Mouse (Mus musculus) C2C12 (cell line): ENCODE measurements at regions not wholly inside any gene's neighbourhood (a gene's known extent, or its start where the extent isn't known, plus 50 kb on each side); places are given as distances from the start of the nearest gene placed in this dataset.
A peak's percentile ranks its signal among the peaks of the same experiment; 100 is the strongest.

Experiments used
- H3K27me3 ChIP-seq: one replicate; pipeline ENCODE4 v1.6.1; 2011; ENCODE audit not compliant: control insufficient read depth, insufficient read depth, insufficient read length
- H3K36me3 ChIP-seq: one replicate; pipeline ENCODE4 v1.6.1; 2011; ENCODE audit not compliant: control insufficient read depth, insufficient read depth
- H3K4me3 ChIP-seq: one replicate; pipeline ENCODE4 v1.5.1; 2011; ENCODE audit warnings: mild to moderate bottlenecking, control low read depth; ENCODE audit not compliant: poor library complexity, insufficient read depth, severe bottlenecking
- H3K79me2 ChIP-seq: one replicate; pipeline ENCODE4 v1.6.1; 2011; ENCODE audit not compliant: control insufficient read depth, insufficient read depth
- H3K79me3 ChIP-seq: one replicate; pipeline ENCODE4 v1.6.1; 2011; ENCODE audit warnings: low read depth, control low read depth
- H3ac ChIP-seq: one replicate; pipeline ENCODE3; 2011; ENCODE audit warnings: low read depth; ENCODE audit not compliant: control insufficient read depth, insufficient read length
- CEBPB ChIP-seq: IDR thresholded peaks from one replicate; pipeline ENCODE4 v1.6.1; 2011; ENCODE audit warnings: low read depth, mild to moderate bottlenecking, control low read depth, moderate library complexity
- CTCF ChIP-seq: IDR thresholded peaks from one replicate; pipeline ENCODE4 v1.5.1; 2011; ENCODE audit not compliant: control insufficient read depth, insufficient read depth, insufficient read length
- FOSL1 ChIP-seq: IDR thresholded peaks from one replicate; pipeline ENCODE4 v1.8.0; 2011; ENCODE audit warnings: mild to moderate bottlenecking, low read length; ENCODE audit not compliant: poor library complexity, insufficient read depth, severe bottlenecking
- MAX ChIP-seq: IDR thresholded peaks from one replicate; pipeline ENCODE4 v1.6.1; 2011; ENCODE audit warnings: mild to moderate bottlenecking, control low read depth
- MYOD1 ChIP-seq: IDR thresholded peaks from one replicate; pipeline ENCODE4 v1.6.1; 2011; ENCODE audit warnings: low read depth; ENCODE audit not compliant: control insufficient read depth, insufficient read length
- MYOG ChIP-seq: IDR thresholded peaks from one replicate; pipeline ENCODE4 v1.6.1; 2011; ENCODE audit not compliant: control insufficient read depth, insufficient read length; ENCODE audit errors: extremely low read depth
- USF1 ChIP-seq: IDR thresholded peaks from one replicate; pipeline ENCODE4 v1.6.1; 2011; ENCODE audit warnings: low read depth, mild to moderate bottlenecking, control low read depth, moderate library complexity

DNA sequence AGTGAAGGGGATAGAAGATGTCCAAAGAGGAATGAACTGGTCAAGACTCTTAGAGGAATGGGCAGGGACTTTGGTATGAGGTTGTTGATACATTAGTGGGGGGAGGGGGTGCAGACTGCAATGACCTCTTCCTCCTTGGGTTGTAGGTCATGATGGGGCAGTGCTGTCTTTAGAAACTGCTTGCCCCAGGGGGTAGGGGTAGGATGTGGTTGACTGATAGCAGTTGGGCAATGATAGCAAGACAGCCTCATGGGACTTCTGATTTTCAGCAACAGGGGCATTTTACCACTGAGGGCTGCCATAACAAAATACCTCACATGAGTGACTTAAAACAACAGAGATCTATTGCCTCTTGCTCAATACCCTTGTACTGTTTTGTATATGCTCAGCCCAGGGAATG is 63.5 kb upstream of the 1700017B05Rik start:
- Histone ChIP-seq H3ac (no peak overlapping the region), H3K36me3 (no peaks in the 10 kb centered on the region), H3K4me3 (no peak overlapping the region), H3K79me3 (no peaks in the 10 kb centered on the region), H3K27me3 (no peaks in the 10 kb centered on the region), H3K79me2 (no peaks in the 10 kb centered on the region)
- TF ChIP-seq MAX (no peak), CEBPB (peak; percentile 49)

DNA sequence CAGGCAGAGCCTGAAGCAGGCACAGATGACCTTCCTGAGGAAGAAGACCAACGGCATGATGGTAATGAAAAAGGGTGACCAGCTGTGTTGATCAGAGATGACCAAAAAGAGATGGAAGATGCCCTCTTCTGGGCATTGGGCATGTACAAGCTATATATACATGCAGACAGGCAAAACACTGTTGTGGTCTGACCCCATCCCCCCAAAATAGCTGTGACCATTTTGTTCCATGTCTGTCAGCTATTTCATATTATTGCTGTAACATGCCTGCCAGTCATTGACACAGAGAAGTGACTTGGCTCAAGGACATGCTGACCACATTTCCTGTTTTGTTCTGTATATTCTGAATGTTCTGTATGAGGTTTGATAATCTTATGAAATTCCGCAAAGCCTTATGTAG is 56.6 kb upstream of the 1700017B05Rik start:
- no peak overlapping the region for H3K4me3 ChIP-seq
- no peaks in the 10 kb centered on the region for H3K36me3 ChIP-seq
- H3K79me3 ChIP-seq: no peaks in the 10 kb centered on the region
- TF ChIP-seq USF1 (no peak), MYOD1 (no peak), CEBPB (no peak), CTCF (no peak), FOSL1 (no peak), MYOG (no peak), MAX (no peak)
- H3K79me2 ChIP-seq: no peaks in the 10 kb centered on the region
- no peaks in the 10 kb centered on the region for H3K27me3 ChIP-seq
- H3ac ChIP-seq: no peak overlapping the region

DNA sequence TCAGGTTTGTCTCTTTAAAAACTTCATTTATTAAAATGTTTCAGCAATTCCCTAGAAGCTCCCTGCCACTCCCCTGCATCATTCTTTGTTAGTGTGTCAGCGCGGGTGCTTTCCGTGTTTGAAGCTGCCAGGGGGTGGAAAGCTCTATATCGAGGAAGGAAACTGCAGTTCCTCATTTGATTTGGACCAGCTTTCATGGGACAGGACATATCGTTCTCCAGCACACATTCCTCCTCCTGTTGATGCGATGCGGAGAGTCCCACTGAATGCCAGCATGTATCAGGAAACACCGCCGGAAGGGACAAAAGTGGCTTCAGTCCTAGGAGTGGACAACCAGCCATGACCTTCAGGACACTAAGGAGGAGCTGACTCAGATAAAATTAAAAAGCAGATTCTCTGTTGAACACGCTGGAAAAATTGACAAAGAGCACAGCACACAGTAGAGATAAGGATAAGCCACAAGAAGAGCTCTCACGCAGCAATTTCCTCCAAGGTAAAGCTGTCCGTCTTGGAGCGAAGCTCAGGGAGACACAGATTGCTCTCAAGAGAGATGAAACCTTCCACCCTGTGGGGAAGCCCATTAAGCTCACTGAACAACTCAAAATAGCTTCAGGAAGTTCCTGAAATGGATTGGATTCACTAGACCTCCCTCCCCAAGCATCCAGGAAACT is 55.3 kb upstream of the 1700017B05Rik start:
- H3ac ChIP-seq: no peak overlapping the region
- H3K4me3 ChIP-seq: no peak overlapping the region
- no peaks in the 10 kb centered on the region for H3K79me2 ChIP-seq
- no peaks in the 10 kb centered on the region for H3K79me3 ChIP-seq
- TF ChIP-seq MAX (no peak), CEBPB (no peak), USF1 (no peak)
- H3K27me3 ChIP-seq: no peaks in the 10 kb centered on the region
- H3K36me3 ChIP-seq: no peaks in the 10 kb centered on the region

DNA sequence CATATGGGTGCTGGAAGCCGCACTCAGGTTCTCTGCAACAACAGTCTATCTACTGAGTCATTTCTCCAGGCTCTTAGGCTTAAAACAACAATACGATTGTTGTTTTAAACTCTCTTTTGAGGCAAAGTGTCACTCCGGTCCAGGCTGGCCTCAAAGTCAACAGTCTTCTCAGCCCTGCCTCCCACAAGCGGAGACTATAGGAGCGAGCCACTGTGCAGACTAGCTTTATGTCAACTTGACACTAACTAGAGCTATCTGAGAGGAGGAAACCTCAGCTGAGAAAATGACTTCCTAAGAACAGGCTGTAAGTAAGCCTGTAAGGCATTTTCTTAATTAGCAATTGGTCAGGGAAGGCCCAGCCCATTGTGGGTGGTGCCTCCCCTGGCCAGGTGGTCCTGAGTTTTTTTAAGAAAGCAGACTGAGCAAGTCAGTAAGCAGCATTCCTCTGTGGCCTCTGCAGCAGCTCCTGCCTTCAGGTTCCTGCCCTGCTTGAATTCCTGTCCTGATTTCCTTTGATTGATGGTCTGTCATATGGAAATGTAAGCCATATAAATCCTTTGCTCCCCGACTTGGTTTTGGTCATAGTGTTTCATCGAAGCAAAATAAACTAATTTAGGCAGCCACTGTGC is 52.7 kb upstream of the 1700017B05Rik start:
- no peak for TF ChIP-seq USF1
- no peak for TF ChIP-seq FOSL1
- no peak for TF ChIP-seq MYOD1
- no peak for TF ChIP-seq MAX
- TF ChIP-seq MYOG: no peak
- no peak for TF ChIP-seq CTCF
- no peak for TF ChIP-seq CEBPB
- Histone ChIP-seq H3K79me2 (no peaks in the 10 kb centered on the region), H3K36me3 (no peaks in the 10 kb centered on the region), H3K27me3 (no peaks in the 10 kb centered on the region), H3K4me3 (no peak overlapping the region), H3ac (no peak overlapping the region), H3K79me3 (no peaks in the 10 kb centered on the region)

DNA sequence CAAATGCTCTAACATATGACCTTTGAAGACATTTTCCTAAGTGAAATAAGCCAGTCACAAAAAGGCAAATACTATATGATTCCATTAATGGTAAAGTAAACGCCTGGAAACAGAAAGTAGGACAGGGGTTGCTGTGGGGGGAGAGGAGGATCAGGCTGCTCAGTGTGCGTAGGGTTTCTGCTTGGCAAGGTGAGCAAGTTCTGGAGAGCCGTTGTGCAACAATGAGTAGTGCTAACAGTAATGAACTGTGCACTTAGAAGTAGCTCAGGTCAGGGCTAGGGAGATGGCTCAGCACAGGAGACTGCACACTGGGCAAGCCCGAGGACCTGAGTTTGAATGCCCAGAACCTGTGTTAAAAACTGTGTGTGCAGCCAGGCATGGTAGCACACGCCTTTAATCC is 51.5 kb upstream of the 1700017B05Rik start:
- no peaks in the 10 kb centered on the region for H3K27me3 ChIP-seq
- H3K4me3 ChIP-seq: no peak overlapping the region
- H3K79me3 ChIP-seq: no peaks in the 10 kb centered on the region
- H3K36me3 ChIP-seq: no peaks in the 10 kb centered on the region
- no peaks in the 10 kb centered on the region for H3K79me2 ChIP-seq
- TF ChIP-seq MYOD1: no peak
- TF ChIP-seq MAX: no peak
- TF ChIP-seq MYOG: no peak
- no peak for TF ChIP-seq CTCF
- TF ChIP-seq USF1: no peak
- no peak for TF ChIP-seq FOSL1
- no peak for TF ChIP-seq CEBPB
- H3ac ChIP-seq: no peak overlapping the region

DNA sequence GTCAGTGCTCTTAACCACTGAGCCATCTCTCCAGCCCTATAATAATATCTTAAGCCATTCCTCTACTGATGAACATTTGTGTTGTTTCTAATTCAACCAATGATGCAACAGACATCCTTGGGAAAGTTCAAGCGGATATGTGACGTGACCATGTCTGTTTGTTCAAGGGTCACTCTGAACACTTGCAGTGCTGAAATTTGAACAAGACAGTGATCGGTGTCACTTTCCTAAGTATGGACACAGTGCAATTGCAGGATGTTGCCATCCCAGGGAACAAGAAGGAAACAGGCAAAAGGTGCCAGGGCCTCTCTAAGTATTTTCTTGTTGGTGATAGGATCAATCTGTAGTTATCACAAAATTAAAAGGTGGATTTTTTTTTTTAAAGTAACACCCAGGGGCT is 50.1 kb upstream of the 1700017B05Rik start:
- H3K27me3 ChIP-seq: no peaks in the 10 kb centered on the region
- no peaks in the 10 kb centered on the region for H3K79me2 ChIP-seq
- no peaks in the 10 kb centered on the region for H3K36me3 ChIP-seq
- no peak for TF ChIP-seq FOSL1
- no peak for TF ChIP-seq MYOG
- no peak for TF ChIP-seq CEBPB
- TF ChIP-seq USF1: no peak
- TF ChIP-seq CTCF: no peak
- TF ChIP-seq MYOD1: no peak
- TF ChIP-seq MAX: no peak
- H3K79me3 ChIP-seq: no peaks in the 10 kb centered on the region
- no peak overlapping the region for H3K4me3 ChIP-seq
- H3ac ChIP-seq: no peak overlapping the region
